15 mouse cellular contexts compared by ENCODE assay signal in genomic region chr7:67380174-67381129, GRCm38 (mm10). TPM values are rescaled to one million over a fixed set of nuclear protein-coding genes. Genes with fewer than 3 reads are reported as not detected.
DNase-seq lines count a peak whose midpoint lies in the region; ATAC-seq lines count a peak whose summit lies in the region.
"Had no signal": no experiment of that assay in that cellular context is flagged by ENCODE, and none has a peak within 500 bp of the region (broad histone marks: within the 10 kb centered on the region; RNA-seq: fewer than 3 reads in every experiment).

No protein-coding gene starts in this region.

- peak; percentile 82 for ATAC-seq in granulocyte monocyte progenitor cell, adult 5-6 weeks (replicated peaks; ENCODE audit: poor library complexity, severe bottlenecking)
- ATAC-seq in megakaryocyte progenitor cell, adult 5-6 weeks (replicated peaks; ENCODE audit: poor library complexity) = peak; percentile 66
- ATAC-seq: liver, postnatal 0 days; Patski had no signal

- intact Hi-C loops in heart, postnatal 25 days (cut with DNase I) = no loop called here

- peak; percentile 90 for DNase-seq in heart, adult 11 months
- no peak for DNase-seq in heart, postnatal 25 days (ENCODE audit: low spot score)
- DNase-seq in kidney, postnatal 14 days = peak; percentile 20
- no peak for DNase-seq in kidney, postnatal 4 days
- DNase-seq in gastrocnemius, postnatal 25 days = no peak
- no peak for DNase-seq in layer of hippocampus, postnatal 10 days (ENCODE audit: low spot score in 2 of 2)
- DNase-seq: cerebellum, adult 2 months; kidney, adult 8-10 months; liver, postnatal 0 days; midbrain, embryonic 14.5 days; right cerebral cortex, postnatal 25 days; thymus, postnatal 25 days had no signal

RNA-seq across cellular contexts. Expression of gene Mef2a, which starts 7.8 kb away (rescaled TPM):
- total RNA-seq in heart, postnatal 25 days (2021) = 100 to 1,000 TPM; 130 to 147 TPM
- 28.6 and 31.9 TPM in 2 replicates for total RNA-seq in granulocyte monocyte progenitor cell, adult 5-6 weeks (2014; fragmentation: Nextera tagmentation)
- total RNA-seq in granulocyte monocyte progenitor cell, adult 5-6 weeks (2017) = 20.5 and 21.2 TPM in 2 replicates
- total RNA-seq in megakaryocyte progenitor cell, adult 5-6 weeks (2015) = 36.4 and 43.9 TPM in 2 replicates
- total RNA-seq in megakaryocyte progenitor cell, adult 5-6 weeks (2017) = 15.0 and 18.4 TPM in 2 replicates
- total RNA-seq in gastrocnemius, postnatal 25 days (2021) = 10 to 100 TPM; 60.9 to 69.3 TPM
- total RNA-seq in layer of hippocampus, postnatal 10 days (2021) = 100 to 1,000 TPM; 126 to 138 TPM

Comparison
In these comparisons a context has a peak if more than half of its experiments do, and no peak if none do; other contexts are left out.
1. DNase-seq: peak in heart, adult 11 months (single experiment) and kidney, postnatal 14 days (single experiment); none in heart, postnatal 25 days (single experiment), kidney, postnatal 4 days (0 of 2), gastrocnemius, postnatal 25 days (single experiment) and layer of hippocampus, postnatal 10 days (0 of 2).